Mouse (Mus musculus): ENCODE data around the gene Mogs. TPM values are rescaled to one million over a fixed set of nuclear protein-coding genes. Genes with fewer than 3 reads are reported as not detected.

Mogs gene
- 12.7 and 13.6 TPM in 2 replicates for polyA plus RNA-seq (2015; fragmentation: Nextera tagmentation; extraction: Ambion mirVana)

GRCm38 (mm10) chr6:83115011-83115671 is at the start of gene Mogs:
Gene Mogs (plus strand): TSS chr6:83115496.

GRCm38 (mm10) chr6:83070247-83070310 is 45.2 kb upstream of the Mogs start, which contains the start of gene Tlx2:
Gene Tlx2 (minus strand): TSS chr6:83070293.

GRCm38 (mm10) chr6:83077630-83078323 is 37.5 kb upstream of the Mogs start, which contains the start of gene Pcgf1:
Gene Pcgf1 (plus strand): TSS chr6:83077869.

DNA sequence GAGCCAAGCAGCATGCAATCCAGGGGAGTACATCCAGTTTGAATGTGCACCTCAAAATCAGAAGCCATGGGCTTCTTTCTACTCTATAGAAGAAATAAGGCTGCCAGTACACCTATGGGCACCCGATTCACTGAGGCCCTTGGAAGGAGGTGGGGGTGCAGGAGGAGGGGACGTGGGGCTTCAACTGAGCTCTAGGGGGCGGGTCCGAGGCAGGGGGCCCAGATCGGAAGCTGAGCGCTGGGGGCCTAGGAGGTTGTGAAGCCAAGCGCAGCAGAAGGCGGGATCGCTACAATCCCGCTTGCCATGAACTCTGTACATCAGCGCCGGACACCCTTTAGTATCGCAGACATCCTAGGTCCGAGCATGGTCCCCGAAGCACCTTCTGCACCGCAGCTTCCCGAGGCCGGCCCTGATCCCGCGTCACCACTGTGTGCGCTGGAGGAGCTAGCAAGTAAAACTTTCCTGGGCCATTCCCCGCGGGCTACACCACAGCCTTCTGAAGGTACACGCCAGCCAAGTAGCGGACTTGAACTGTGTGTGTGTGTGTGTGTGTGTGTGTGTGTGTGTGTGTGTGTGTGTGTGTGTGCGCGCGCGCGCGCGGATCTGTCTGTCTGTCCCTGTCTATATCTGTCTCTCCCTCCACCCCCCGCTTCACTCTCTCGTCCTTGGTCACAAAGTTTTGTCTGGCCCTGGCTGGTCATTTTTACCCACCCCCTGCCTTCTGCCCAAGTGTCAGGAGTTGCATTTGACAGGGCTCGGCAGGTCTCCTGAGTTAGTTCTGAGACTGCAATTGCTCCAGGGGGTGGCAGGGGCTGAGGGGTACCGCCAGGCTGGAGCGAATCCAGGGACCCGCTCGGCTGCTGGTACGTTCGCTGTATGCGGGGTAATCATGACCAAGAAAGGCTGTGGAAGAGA is 28.9 kb upstream of the Mogs start, which contains the start of gene Lbx2:
Gene Lbx2 (plus strand): TSS at position 247 of the 915 bp plus-strand sequence.

DNA sequence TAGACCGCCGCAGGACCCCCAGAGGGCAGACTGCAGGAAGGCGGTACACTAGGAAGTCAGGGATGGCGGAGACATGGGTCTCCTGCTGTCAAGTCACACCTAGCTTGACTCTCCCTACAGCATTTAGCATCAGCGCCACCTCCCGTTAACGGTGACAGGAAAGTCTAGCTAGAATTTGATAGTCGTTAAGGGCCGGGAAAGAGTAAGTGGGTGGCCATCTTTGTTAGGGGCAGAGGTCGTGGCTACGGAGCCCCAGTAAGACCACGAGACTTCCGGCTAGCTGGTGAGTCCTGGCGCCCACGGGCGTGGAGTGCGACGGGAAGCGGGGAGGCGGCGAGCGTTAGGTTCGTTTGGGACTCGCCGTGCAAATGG is 14.0 kb upstream of the Mogs start, which contains the start of the genes Ccdc142 and Gm42688:
Gene Ccdc142 (plus strand): TSS at position 286 of the 372 bp plus-strand sequence.
Gene Gm42688 (plus strand): TSS at position 302 of the 372 bp plus-strand sequence.

DNA sequence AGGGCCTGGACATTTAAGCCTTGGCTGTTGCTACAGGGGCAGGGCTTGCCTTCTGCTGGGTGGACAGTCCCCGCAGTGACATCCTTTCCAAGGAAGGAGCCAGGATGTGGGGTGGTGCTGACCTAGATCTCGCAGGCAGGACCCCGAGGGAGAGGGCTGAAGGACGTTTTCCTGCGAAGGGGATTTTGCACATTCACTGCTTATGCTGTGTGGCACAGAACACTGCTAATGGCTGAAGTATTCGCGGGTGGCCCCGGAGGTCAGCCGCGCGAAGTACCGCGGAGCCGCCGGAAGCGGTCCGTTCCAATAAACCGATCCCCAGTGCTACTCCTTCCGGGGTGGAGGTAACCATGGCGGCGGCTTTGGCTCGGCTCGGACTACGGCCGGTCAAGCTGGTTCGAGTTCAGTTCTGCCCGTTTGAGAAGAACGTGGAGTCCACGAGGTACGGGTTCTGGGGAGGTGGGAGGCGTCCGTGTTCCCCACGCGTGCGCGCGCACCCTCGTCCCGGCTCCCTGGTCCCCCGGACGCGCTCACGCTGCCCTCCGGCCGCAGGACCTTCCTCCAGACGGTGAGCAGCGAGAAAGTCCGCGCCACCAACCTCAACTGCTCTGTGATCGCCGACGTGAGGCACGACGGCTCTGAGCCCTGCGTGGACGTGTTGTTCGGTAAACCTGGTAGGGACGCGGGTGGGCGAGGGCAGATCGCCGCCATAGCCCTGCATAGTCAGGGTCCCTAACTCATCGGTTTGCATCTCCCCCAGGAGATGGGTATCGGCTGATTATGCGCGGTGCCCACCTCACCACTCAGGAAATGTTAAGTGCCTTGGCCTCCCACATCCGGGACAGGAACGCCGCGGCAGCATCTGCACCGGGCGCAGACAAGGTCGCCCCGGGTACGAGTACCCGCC is 6.3 kb upstream of the Mogs start, which contains the start of gene Mrpl53:
Gene Mrpl53 (plus strand): TSS at position 279 of the 907 bp plus-strand sequence.

GRCm38 (mm10) chr6:83120930-83121862 is 5.9 kb downstream of the Mogs start, which contains the start of gene Wbp1:
Gene Wbp1 (minus strand): TSS chr6:83121559.

GRCm38 (mm10) chr6:83125331-83125730 is 10.0 kb downstream of the Mogs start, which contains the start of gene Ino80b:
Gene Ino80b (minus strand): TSS chr6:83125431.

GRCm38 (mm10) chr6:83134951-83135513 is 19.7 kb downstream of the Mogs start, which contains the start of gene Rtkn:
Gene Rtkn (plus strand): TSS chr6:83135463.

DNA sequence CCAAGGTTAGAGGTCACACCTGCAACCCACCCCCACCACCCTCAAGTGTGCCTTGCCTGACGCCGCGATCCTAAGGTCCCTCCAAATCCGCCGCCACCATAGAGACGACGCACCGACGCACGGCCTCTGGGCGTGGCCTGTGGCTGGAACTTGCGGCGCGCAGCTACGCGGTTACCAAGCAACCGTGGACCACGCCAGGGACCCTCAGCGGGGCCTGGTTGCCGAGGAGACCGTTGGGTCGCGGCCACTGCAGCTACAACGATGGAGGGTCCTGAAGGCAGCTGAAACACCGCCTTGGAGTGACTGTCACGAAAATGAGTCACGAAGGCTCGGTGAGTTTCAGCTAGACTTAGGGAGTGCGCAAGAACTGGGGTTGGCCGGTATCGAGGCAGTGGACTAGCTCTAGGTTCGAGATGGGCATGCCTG is 41.0 kb downstream of the Mogs start, which contains the start of the genes Wdr54 and 1700003E16Rik:
Gene Wdr54 (minus strand): TSS at position 139 of the 426 bp plus-strand sequence.
Gene 1700003E16Rik (plus strand): TSS at position 146 of the 426 bp plus-strand sequence.

DNA sequence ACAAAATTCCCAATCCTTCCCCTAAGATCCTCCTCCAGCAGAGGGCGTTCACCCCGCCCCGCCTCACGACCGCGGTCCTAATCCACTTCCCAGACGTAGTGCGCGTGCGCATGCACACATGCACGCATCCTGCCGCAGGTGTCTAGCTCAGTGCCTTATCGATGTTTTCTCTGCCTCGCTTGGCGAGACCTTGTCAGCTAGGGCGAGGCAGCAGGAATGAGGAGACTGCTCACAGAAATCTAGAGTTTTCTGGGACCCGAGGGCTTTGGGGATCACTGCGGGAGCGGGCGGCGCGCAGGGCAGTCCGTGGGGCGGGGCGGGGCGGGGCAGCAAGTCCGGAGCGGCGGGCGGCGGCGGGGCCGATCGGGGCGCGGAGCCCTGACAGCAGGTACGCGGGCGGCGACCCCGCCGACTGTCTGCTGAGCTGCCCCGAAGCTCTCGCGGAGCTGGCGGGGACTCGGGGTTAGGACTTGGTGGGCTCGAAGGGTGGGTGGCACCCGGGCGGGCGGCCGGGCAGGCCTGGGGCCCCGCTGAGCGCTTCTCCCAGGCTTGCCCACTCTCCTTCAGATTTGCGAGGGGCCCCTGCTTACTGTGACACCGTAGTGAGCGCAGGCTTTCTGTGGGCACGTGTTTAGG is 50.4 kb downstream of the Mogs start, which contains the start of gene Dctn1:
Gene Dctn1 (plus strand): TSS at position 314 of the 636 bp plus-strand sequence.

MicroRNA genes within 50 kb of the gene (microRNA counts, 519-probe panel; counts per million panel counts)
- 296 counts per million, percentile 58 among the panel's probes with 10 or more counts for microRNA mmu-miR-3470a+mmu-miR-3470b

Small RNAs within 50 kb of the gene (microRNA-seq; reads per million reads assigned to microRNA genes)
- gene Mir3470a: 0 reads per million in 2 experiments

Other genes starting within 250 kb of the Mogs start
- gene Sema4f, start 175.7 kb upstream of the Mogs start, polyA plus RNA-seq (2015; fragmentation: Nextera tagmentation; extraction: Ambion mirVana): 0.72 and 0.87 TPM in 2 replicates
- 0.37 TPM in 1 of 2 replicates, not detected in the other for gene M1ap, start 168.6 kb upstream of the Mogs start, polyA plus RNA-seq (2015; fragmentation: Nextera tagmentation; extraction: Ambion mirVana)
- 4.6 and 5.5 TPM in 2 replicates for gene Dok1, start 82.0 kb upstream of the Mogs start, polyA plus RNA-seq (2015; fragmentation: Nextera tagmentation; extraction: Ambion mirVana)
- gene Loxl3, start 81.3 kb upstream of the Mogs start, polyA plus RNA-seq (2015; fragmentation: Nextera tagmentation; extraction: Ambion mirVana): 10.7 and 13.4 TPM in 2 replicates
- 107 and 111 TPM in 2 replicates for gene Aup1, start 61.0 kb upstream of the Mogs start, polyA plus RNA-seq (2015; fragmentation: Nextera tagmentation; extraction: Ambion mirVana)
- gene Htra2, start 60.2 kb upstream of the Mogs start, polyA plus RNA-seq (2015; fragmentation: Nextera tagmentation; extraction: Ambion mirVana): 49.1 and 50.5 TPM in 2 replicates
- gene Dqx1, start 57.7 kb upstream of the Mogs start, polyA plus RNA-seq (2015; fragmentation: Nextera tagmentation; extraction: Ambion mirVana): 0.12 and 0.21 TPM in 2 replicates
- gene Tlx2, start 45.2 kb upstream of the Mogs start, polyA plus RNA-seq (2015; fragmentation: Nextera tagmentation; extraction: Ambion mirVana): not detected in 2 replicates
- gene Pcgf1, start 37.6 kb upstream of the Mogs start, polyA plus RNA-seq (2015; fragmentation: Nextera tagmentation; extraction: Ambion mirVana): 10.8 and 11.5 TPM in 2 replicates
- 0.72 and 0.74 TPM in 2 replicates for gene Lbx2, start 29.1 kb upstream of the Mogs start, polyA plus RNA-seq (2015; fragmentation: Nextera tagmentation; extraction: Ambion mirVana)
- gene Ccdc142, start 13.9 kb upstream of the Mogs start, polyA plus RNA-seq (2015; fragmentation: Nextera tagmentation; extraction: Ambion mirVana): 1.1 and 1.7 TPM in 2 replicates
- gene Gm42688, start 13.9 kb upstream of the Mogs start, polyA plus RNA-seq (2015; fragmentation: Nextera tagmentation; extraction: Ambion mirVana): 1.3 and 1.6 TPM in 2 replicates
- 194 and 207 TPM in 2 replicates for gene Mrpl53, start 6.5 kb upstream of the Mogs start, polyA plus RNA-seq (2015; fragmentation: Nextera tagmentation; extraction: Ambion mirVana)
- 41.1 and 47.1 TPM in 2 replicates for gene Wbp1, start 6.1 kb downstream of the Mogs start, polyA plus RNA-seq (2015; fragmentation: Nextera tagmentation; extraction: Ambion mirVana)
- gene Ino80b, start 9.9 kb downstream of the Mogs start, polyA plus RNA-seq (2015; fragmentation: Nextera tagmentation; extraction: Ambion mirVana): 6.5 and 9.5 TPM in 2 replicates
- 18.9 and 22.0 TPM in 2 replicates for gene Rtkn, start 20.0 kb downstream of the Mogs start, polyA plus RNA-seq (2015; fragmentation: Nextera tagmentation; extraction: Ambion mirVana)
- 1.1 and 1.5 TPM in 2 replicates for gene Wdr54, start 40.9 kb downstream of the Mogs start, polyA plus RNA-seq (2015; fragmentation: Nextera tagmentation; extraction: Ambion mirVana)
- 0.41 and 0.54 TPM in 2 replicates for gene 1700003E16Rik, start 40.9 kb downstream of the Mogs start, polyA plus RNA-seq (2015; fragmentation: Nextera tagmentation; extraction: Ambion mirVana)
- gene Dctn1, start 50.4 kb downstream of the Mogs start, polyA plus RNA-seq (2015; fragmentation: Nextera tagmentation; extraction: Ambion mirVana): 56.2 and 58.8 TPM in 2 replicates
- gene Slc4a5, start 104.3 kb downstream of the Mogs start, polyA plus RNA-seq (2015; fragmentation: Nextera tagmentation; extraction: Ambion mirVana): 0.04 TPM in 1 of 2 replicates, not detected in the other
- gene Mthfd2, start 210.4 kb downstream of the Mogs start, polyA plus RNA-seq (2015; fragmentation: Nextera tagmentation; extraction: Ambion mirVana): 8.2 and 13.9 TPM in 2 replicates
- 19.0 and 20.2 TPM in 2 replicates for gene Mob1a, start 210.5 kb downstream of the Mogs start, polyA plus RNA-seq (2015; fragmentation: Nextera tagmentation; extraction: Ambion mirVana)
- 310 and 323 TPM in 2 replicates for gene Bola3, start 233.7 kb downstream of the Mogs start, polyA plus RNA-seq (2015; fragmentation: Nextera tagmentation; extraction: Ambion mirVana)

All from skeletal muscle tissue, postnatal 0 days (tissue).